Mouse (Mus musculus) heart, embryonic 16.5 days (tissue): ENCODE data around the gene Rbm47. TPM values are rescaled to one million over a fixed set of nuclear protein-coding genes. Genes with fewer than 3 reads are reported as not detected.
"Not testable (repeated sequence)": the region's sequence is repeated elsewhere in the genome, so short reads cannot be mapped to it uniquely, and the experiment has no call there.

ENCODE experiments used
- ATAC-seq: fragments of 200-750 bp; cut with Nextera tagmentation; replicated peaks from 2 replicates; pipeline ENCODE4 v1.8.0; 2017; ENCODE audit warnings: moderate number of reproducible peaks; ENCODE audit not compliant: insufficient read depth, low FRiP score; ENCODE audit errors: extremely low read depth
- H3K27ac ChIP-seq: fragments of 300-500 bp; sonication (generic); 2 replicates; pipeline ENCODE4 v1.5.1; 2014; ENCODE audit warnings: mild to moderate bottlenecking, low read length, control low read depth, moderate library complexity
- H3K27me3 ChIP-seq: fragments of 300-500 bp; sonication (generic); 2 replicates; pipeline ENCODE4 v1.6.1; 2014; ENCODE audit warnings: low read length, mixed read lengths; ENCODE audit not compliant: control insufficient read depth, insufficient read depth
- H3K36me3 ChIP-seq: fragments of 300-500 bp; sonication (generic); 2 replicates; pipeline ENCODE4 v1.6.1; 2014; ENCODE audit not compliant: control insufficient read depth, insufficient read depth
- H3K4me1 ChIP-seq: fragments of 300-500 bp; sonication (generic); 2 replicates; pipeline ENCODE4 v1.6.1; 2014; ENCODE audit warnings: low read length, mixed read lengths; ENCODE audit not compliant: control insufficient read depth, insufficient read depth
- H3K4me2 ChIP-seq: fragments of 300-500 bp; sonication (generic); 2 replicates; pipeline ENCODE4 v1.6.1; 2014; ENCODE audit warnings: low read depth, mild to moderate bottlenecking, control low read depth, low read length
- H3K4me3 ChIP-seq: fragments of 300-500 bp; sonication (generic); 2 replicates; pipeline ENCODE4 v1.5.1; 2014; ENCODE audit warnings: mild to moderate bottlenecking, control low read depth, low read length
- H3K9ac ChIP-seq: fragments of 300-500 bp; sonication (generic); 2 replicates; pipeline ENCODE4 v1.6.1; 2014; ENCODE audit warnings: low read length, control low read depth
- H3K9me3 ChIP-seq: fragments of 300-500 bp; sonication (generic); replicated peaks from 2 replicates; pipeline ENCODE4 v1.6.1; 2016; ENCODE audit warnings: low read length; ENCODE audit not compliant: control insufficient read depth
- WGBS: fragments of 180-500 bp; shearing (Covaris S2); extraction: QIAGEN DNeasy Blood & Tissue Kit; methylation state at CpG from one replicate; pipeline ENCODE4 v1.1.7; 2014; 5-methylcytosine and 5-hydroxymethylcytosine counted together
- polyA plus RNA-seq: library from polyadenylated mRNA; unstranded; fragments of >200 nt; fragmentation: Nextera tagmentation; extraction: Ambion mirVana; gene quantifications from 2 replicates; pipeline ENCODE4 v1.2.1, GENCODE M21; 2015

Rbm47 gene
- polyA plus RNA-seq, 1 experiment from 2014 or later: 6.0 TPM

GRCm38 (mm10) chr5:66001232-66001631 is 171.7 kb downstream of the Rbm47 start:
- H3K27me3 ChIP-seq: no peaks in the 10 kb centered on the region
- no peaks in the 10 kb centered on the region for H3K36me3 ChIP-seq
- WGBS: 76% methylated on average over 5 of the region's 5 CpGs
- H3K4me2 ChIP-seq: no peak overlapping the region
- no peaks in the 10 kb centered on the region for H3K9me3 ChIP-seq
- ATAC-seq: no peak
- peak overlapping the region; percentile 23; the same call in 1 of the 2 replicates for H3K27ac ChIP-seq
- H3K4me3 ChIP-seq: no peak overlapping the region
- H3K9ac ChIP-seq: no peak overlapping the region
- H3K4me1 ChIP-seq: no peaks in the 10 kb centered on the region

- Histone ChIP-seq H3K36me3 (no peaks in the 10 kb centered on the region), H3K4me3 (no peak overlapping the region), H3K4me1 (no peaks in the 10 kb centered on the region), H3K9me3 (no peaks in the 10 kb centered on the region), H3K4me2 (no peak overlapping the region), H3K27me3 (no peaks in the 10 kb centered on the region), H3K9ac (no peak overlapping the region), H3K27ac (peak overlapping the region; percentile 23; the same call in 1 of the 2 replicates)
- WGBS: 50% methylated on average over 6 of the region's 6 CpGs
- peak; percentile 60; the same call in 1 of the 2 replicates for ATAC-seq
These were observed 172.3 kb downstream of the Rbm47 start for GRCm38 (mm10) chr5:66000567-66001125.

GRCm38 (mm10) chr5:66000074-66000473 is 172.8 kb downstream of the Rbm47 start:
- H3K36me3 ChIP-seq: no peaks in the 10 kb centered on the region
- 0 out of 2 replicates have a peak, but pooled peaks have one; percentile 6 for ATAC-seq
- no peaks in the 10 kb centered on the region for H3K9me3 ChIP-seq
- no peak overlapping the region for H3K27ac ChIP-seq
- WGBS: 77% methylated on average over 7 of the region's 7 CpGs
- no peaks in the 10 kb centered on the region for H3K27me3 ChIP-seq
- no peak overlapping the region for H3K4me2 ChIP-seq
- H3K9ac ChIP-seq: no peak overlapping the region
- no peaks in the 10 kb centered on the region for H3K4me1 ChIP-seq
- H3K4me3 ChIP-seq: no peak overlapping the region

GRCm38 (mm10) chr5:65999106-65999505 is 173.8 kb downstream of the Rbm47 start:
- Histone ChIP-seq H3K36me3 (no peaks in the 10 kb centered on the region), H3K9ac (no peak overlapping the region), H3K9me3 (no peaks in the 10 kb centered on the region), H3K27me3 (no peaks in the 10 kb centered on the region), H3K27ac (no peak overlapping the region), H3K4me1 (no peaks in the 10 kb centered on the region), H3K4me3 (no peak overlapping the region), H3K4me2 (no peak overlapping the region)
- WGBS: 81% methylated on average over 7 of the region's 7 CpGs
- ATAC-seq: no peak

GRCm38 (mm10) chr5:65997813-65998212 is 175.1 kb downstream of the Rbm47 start:
- no peak for ATAC-seq
- H3K4me1 ChIP-seq: no peaks in the 10 kb centered on the region
- no peaks in the 10 kb centered on the region for H3K27me3 ChIP-seq
- H3K4me2 ChIP-seq: no peak overlapping the region
- no peaks in the 10 kb centered on the region for H3K9me3 ChIP-seq
- H3K36me3 ChIP-seq: no peaks in the 10 kb centered on the region
- no peak overlapping the region for H3K4me3 ChIP-seq
- H3K9ac ChIP-seq: no peak overlapping the region
- H3K27ac ChIP-seq: no peak overlapping the region

GRCm38 (mm10) chr5:65994643-65995042 is 178.3 kb downstream of the Rbm47 start:
- Histone ChIP-seq H3K27me3 (no peaks in the 10 kb centered on the region), H3K4me2 (no peak overlapping the region), H3K9me3 (no peaks in the 10 kb centered on the region), H3K4me3 (no peak overlapping the region), H3K27ac (no peak overlapping the region), H3K36me3 (no peaks in the 10 kb centered on the region), H3K4me1 (no peaks in the 10 kb centered on the region), H3K9ac (no peak overlapping the region)
- 78% methylated on average over 6 of the region's 6 CpGs for WGBS
- no peak for ATAC-seq

GRCm38 (mm10) chr5:65991191-65991590 is 181.7 kb downstream of the Rbm47 start:
- H3K27me3 ChIP-seq: no peaks in the 10 kb centered on the region
- no peak overlapping the region for H3K27ac ChIP-seq
- no peaks in the 10 kb centered on the region for H3K9me3 ChIP-seq
- H3K36me3 ChIP-seq: no peaks in the 10 kb centered on the region
- H3K4me1 ChIP-seq: no peaks in the 10 kb centered on the region
- no peak for ATAC-seq
- no peak overlapping the region for H3K9ac ChIP-seq
- no peak overlapping the region for H3K4me3 ChIP-seq
- H3K4me2 ChIP-seq: no peak overlapping the region
- WGBS: 82% methylated on average over 2 of the region's 2 CpGs

GRCm38 (mm10) chr5:65987004-65987403 is 185.9 kb downstream of the Rbm47 start:
- not testable (repeated sequence) for H3K27me3 ChIP-seq, H3K4me2 ChIP-seq, H3K9ac ChIP-seq, H3K27ac ChIP-seq, H3K36me3 ChIP-seq, H3K4me3 ChIP-seq, H3K9me3 ChIP-seq, H3K4me1 ChIP-seq, ATAC-seq
- 73% methylated on average over 3 of the region's 3 CpGs for WGBS

GRCm38 (mm10) chr5:65986426-65986825 is 186.5 kb downstream of the Rbm47 start:
- 88% methylated on average over 5 of the region's 5 CpGs for WGBS
- no peak overlapping the region for H3K4me2 ChIP-seq
- H3K27me3 ChIP-seq: no peaks in the 10 kb centered on the region
- no peak overlapping the region for H3K9ac ChIP-seq
- H3K4me1 ChIP-seq: no peaks in the 10 kb centered on the region
- H3K27ac ChIP-seq: no peak overlapping the region
- no peaks in the 10 kb centered on the region for H3K9me3 ChIP-seq
- H3K4me3 ChIP-seq: no peak overlapping the region
- H3K36me3 ChIP-seq: no peaks in the 10 kb centered on the region
- no peak for ATAC-seq
